Mouse (Mus musculus) naive thymus-derived CD4-positive, alpha-beta T cell, adult 2 months (primary cell): ENCODE measurements around the gene Slc36a3.
"Not testable (repeated sequence)": the region's sequence is repeated elsewhere in the genome, so short reads cannot be mapped to it uniquely, and the experiment has no call there.

Source experiments
- DNase-seq: peaks from one replicate; pipeline ENCODE4 v3.0.0-alpha.2; 2011; ENCODE audit warnings: low read depth

Slc36a3 gene

GRCm38 (mm10) chr11:55106636-55107035 lies 44.9 kb downstream of the Slc36a3 start:
- no peak for DNase-seq

- no peak for DNase-seq
Observed at GRCm38 (mm10) chr11:55105389-55105788, 46.1 kb downstream of the Slc36a3 start.

- no peak for DNase-seq
Observed at GRCm38 (mm10) chr11:55103229-55103628, 48.3 kb downstream of the Slc36a3 start.

- no peak for DNase-seq
Observed at GRCm38 (mm10) chr11:55102015-55102414, 49.5 kb downstream of the Slc36a3 start.

- no peak for DNase-seq
Observed at GRCm38 (mm10) chr11:55099868-55100267, 51.6 kb downstream of the Slc36a3 start.

GRCm38 (mm10) chr11:55099019-55099771 lies 52.3 kb downstream of the Slc36a3 start:
- DNase-seq = no peak

- no peak for DNase-seq
Observed at GRCm38 (mm10) chr11:55098189-55098915, 53.2 kb downstream of the Slc36a3 start.

- peak; percentile 99 for DNase-seq
Observed at GRCm38 (mm10) chr11:55097463-55098188, 53.9 kb downstream of the Slc36a3 start, which contains the start of gene Gm2a. Gene Gm2a (plus strand): TSS chr11:55098115.

GRCm38 (mm10) chr11:55096731-55097462 lies 54.6 kb downstream of the Slc36a3 start:
- DNase-seq = no peak

GRCm38 (mm10) chr11:55096296-55096695 lies 55.2 kb downstream of the Slc36a3 start:
- DNase-seq = not testable (repeated sequence)

- DNase-seq = no peak
Observed at GRCm38 (mm10) chr11:55093096-55093495, 58.4 kb downstream of the Slc36a3 start.

- DNase-seq = no peak
Observed at GRCm38 (mm10) chr11:55089892-55090291, 61.6 kb downstream of the Slc36a3 start.

GRCm38 (mm10) chr11:55087006-55087405 lies 64.5 kb downstream of the Slc36a3 start:
- DNase-seq = peak; percentile 87

GRCm38 (mm10) chr11:55085396-55085795 lies 66.1 kb downstream of the Slc36a3 start:
- DNase-seq = no peak

GRCm38 (mm10) chr11:55084629-55085028 lies 66.9 kb downstream of the Slc36a3 start:
- no peak for DNase-seq

- no peak for DNase-seq
Observed at GRCm38 (mm10) chr11:55081206-55081605, 70.3 kb downstream of the Slc36a3 start.

- DNase-seq = no peak
Observed at GRCm38 (mm10) chr11:55079180-55079579, 72.3 kb downstream of the Slc36a3 start.

GRCm38 (mm10) chr11:55078502-55078901 lies 73.0 kb downstream of the Slc36a3 start:
- DNase-seq = no peak

- peak; percentile 83 for DNase-seq
Observed at GRCm38 (mm10) chr11:55077331-55078231, 73.9 kb downstream of the Slc36a3 start, which contains the start of gene Ccdc69. Gene Ccdc69 (minus strand): TSS chr11:55078131.

- no peak for DNase-seq
Observed at GRCm38 (mm10) chr11:55076234-55076633, 75.3 kb downstream of the Slc36a3 start.

GRCm38 (mm10) chr11:55075602-55076001 lies 75.9 kb downstream of the Slc36a3 start:
- no peak for DNase-seq
